Mouse (Mus musculus): ENCODE measurements around the gene Sctr.
A peak's percentile ranks its signal among the peaks of the same experiment; 100 is the strongest.

Sctr gene

GRCm38 (mm10) chr1:120100456-120101226, 93.9 kb downstream of the Sctr start:
- peak; percentile 43 for DNase-seq (ENCODE audit: low read depth, low spot score)

- no peak for DNase-seq (ENCODE audit: low read depth, low spot score)
Observed at GRCm38 (mm10) chr1:120101227-120101609, 94.5 kb downstream of the Sctr start.

- no peak for DNase-seq (ENCODE audit: low read depth, low spot score)
Observed at GRCm38 (mm10) chr1:120105556-120105959, 98.9 kb downstream of the Sctr start.

- DNase-seq (ENCODE audit: low read depth, low spot score) = no peak
Observed at GRCm38 (mm10) chr1:120109741-120110432, 103.2 kb downstream of the Sctr start.

- no peak for DNase-seq (ENCODE audit: low read depth, low spot score)
Observed at GRCm38 (mm10) chr1:120111766-120112165, 105.1 kb downstream of the Sctr start.

- no peak for DNase-seq (ENCODE audit: low read depth, low spot score)
Observed at GRCm38 (mm10) chr1:120112251-120113187, 105.8 kb downstream of the Sctr start.
